Mouse (Mus musculus) ES-E14 (cell line): ENCODE results near the gene Ttll8. TPM values are rescaled to one million over a fixed set of nuclear protein-coding genes. Genes with fewer than 3 reads are reported as not detected.

Experiments used
- DNase-seq: peaks from one replicate; pipeline ENCODE4 v3.0.0-alpha.2; 2013; ENCODE audit warnings: low read depth, low spot score
- H3K27ac ChIP-seq: 2 replicates; pipeline ENCODE4 v1.5.1; 2012; ENCODE audit warnings: low read depth, mild to moderate bottlenecking, low read length, moderate library complexity, mixed read lengths; ENCODE audit not compliant: poor library complexity, insufficient read depth, severe bottlenecking
- H3K36me3 ChIP-seq: 2 replicates; pipeline ENCODE4 v1.6.1; 2012; ENCODE audit warnings: mild to moderate bottlenecking, low read length, moderate library complexity, mixed read lengths; ENCODE audit not compliant: control insufficient read depth, poor library complexity, insufficient read depth, severe bottlenecking
- H3K4me1 ChIP-seq, 2 experiments: fragments of 150-350 bp in 1 of 2; sonication (generic) in 1 of 2; 2 replicates each; pipeline ENCODE4 v1.6.1; 2012; ENCODE audit warnings: low read length in 2 of 2, mild to moderate bottlenecking in 1 of 2, mixed read lengths in 1 of 2; ENCODE audit not compliant: control insufficient read depth in 2 of 2, insufficient read depth in 2 of 2, poor library complexity in 1 of 2
- H3K4me3 ChIP-seq, 2 experiments: fragments of 150-350 bp in 1 of 2; sonication (generic) in 1 of 2; 2 replicates each; pipeline ENCODE4 v1.5.1; 2012; ENCODE audit warnings: low read length in 2 of 2, low read depth in 1 of 2, mild to moderate bottlenecking in 1 of 2, mixed read lengths in 1 of 2; ENCODE audit not compliant: insufficient read depth in 1 of 2, poor library complexity in 1 of 2, severe bottlenecking in 1 of 2
- H3K9ac ChIP-seq: 2 replicates; pipeline ENCODE4 v1.6.1; 2012; ENCODE audit warnings: low read depth, mild to moderate bottlenecking, low read length, mixed read lengths; ENCODE audit not compliant: poor library complexity, insufficient read depth, severe bottlenecking
- H3K9me3 ChIP-seq: fragments of 150-350 bp; sonication (generic); 2 replicates; pipeline ENCODE4 v1.6.1; 2012; ENCODE audit warnings: low read depth, mild to moderate bottlenecking, low read length; ENCODE audit not compliant: control insufficient read depth, insufficient read depth
- CHD2 ChIP-seq: IDR thresholded peaks from 2 replicates; pipeline ENCODE4 v1.6.1; 2014; ENCODE audit warnings: mild to moderate bottlenecking, low read depth, low read length, inconsistent platforms
- HCFC1 ChIP-seq: IDR thresholded peaks from 2 replicates; pipeline ENCODE4 v1.6.1; 2012; ENCODE audit warnings: low read length, inconsistent platforms, borderline replicate concordance; ENCODE audit not compliant: insufficient read depth
- MAFK ChIP-seq: IDR thresholded peaks from 2 replicates; pipeline ENCODE4 v1.6.1; 2014; ENCODE audit warnings: mild to moderate bottlenecking, low read depth, low read length, inconsistent platforms; ENCODE audit not compliant: insufficient read depth
- ZC3H11A ChIP-seq: IDR thresholded peaks from 2 replicates; pipeline ENCODE4 v1.6.1; 2012; ENCODE audit warnings: low read depth, mild to moderate bottlenecking, inconsistent platforms, low read length, borderline replicate concordance
- ZNF384 ChIP-seq: IDR thresholded peaks from 2 replicates; pipeline ENCODE4 v1.6.1; 2012; ENCODE audit warnings: low read depth, low read length, inconsistent platforms
- in situ Hi-C, 2 experiments: fragments of 600-800 bp; cut with MboI; formaldehyde crosslinking; loops; one replicate each; pipeline ENCODE4 v1.15.1; 2025; ENCODE audit warnings: low sequenced_read_pairs in 2 of 2, inconsistent platforms in 1 of 2; ENCODE audit not compliant: unreplicated experiment in 2 of 2
- total RNA-seq: library from RNA; depleted of rRNA; stranded (reverse); fragments of 300-350 nt; gene quantifications from 2 replicates; pipeline ENCODE4 v1.2.3, GENCODE M21; 2012; rRNA removed

The Ttll8 gene
- total RNA-seq, 1 experiment = 0.13 TPM

DNA sequence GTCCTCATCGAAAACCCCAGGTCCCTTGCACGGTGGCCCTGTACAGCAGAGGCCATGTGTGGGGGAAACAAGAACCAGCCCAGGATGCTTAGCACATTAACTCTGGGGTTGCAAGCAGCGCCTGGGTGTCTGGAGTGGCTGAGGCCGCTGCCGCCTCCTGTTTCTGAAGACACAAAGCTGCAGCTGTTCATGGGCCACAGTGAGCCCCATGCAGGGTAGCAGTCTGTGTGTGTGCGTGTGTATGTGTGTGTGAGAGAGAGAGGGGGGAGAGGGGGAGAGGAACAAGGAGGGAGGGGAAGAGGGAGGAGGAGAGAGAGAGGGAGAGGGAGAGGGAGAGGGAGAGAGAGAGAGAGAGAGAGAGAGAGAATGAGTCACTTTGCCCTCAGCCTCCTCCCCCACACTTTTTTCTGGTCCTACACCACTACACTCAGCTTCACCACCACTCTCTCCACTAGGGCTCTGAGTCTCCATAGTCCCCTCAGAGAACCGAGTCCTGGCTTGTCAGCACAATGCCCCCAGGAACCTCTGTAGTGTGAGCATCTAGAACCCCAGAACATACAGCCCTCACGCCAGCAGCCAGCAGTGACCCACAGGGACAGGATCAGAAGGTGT is 110.6 kb downstream of the Ttll8 start:
- TF ChIP-seq ZNF384 (no peak), CHD2 (no peak), HCFC1 (no peak), MAFK (no peak), ZC3H11A (no peak)
- H3K9ac ChIP-seq = no peak overlapping the region
- no peaks in the 10 kb centered on the region for H3K36me3 ChIP-seq
- H3K27ac ChIP-seq = no peak overlapping the region
- H3K4me1 ChIP-seq = peaks cover 5 to 16% of the 10 kb centered on the region in 2 experiments; a peak in 3 of 4 replicates
- in situ Hi-C loops = no loop called here
- H3K4me3 ChIP-seq = no peak overlapping the region
- H3K9me3 ChIP-seq = no peaks in the 10 kb centered on the region
- no peak for DNase-seq

DNA sequence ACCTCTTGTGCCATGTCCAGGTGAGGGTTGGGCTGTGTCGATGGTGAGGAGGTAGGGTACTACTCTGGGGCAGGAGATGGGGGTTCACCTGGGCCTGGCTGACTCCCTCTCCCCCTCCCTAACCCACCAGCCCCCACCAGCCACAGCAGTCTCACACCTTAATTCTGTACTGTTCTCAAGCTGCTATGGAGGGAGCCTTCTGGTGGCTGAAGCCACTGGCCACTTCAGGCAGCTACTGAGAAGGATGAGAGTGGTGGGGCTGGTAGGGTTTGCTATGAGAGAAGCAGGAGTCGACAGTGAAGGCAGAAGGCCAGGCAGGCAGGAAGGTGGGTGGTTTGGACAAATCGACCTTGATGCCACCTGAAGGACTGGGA is 111.9 kb downstream of the Ttll8 start:
- no peaks in the 10 kb centered on the region for H3K9me3 ChIP-seq
- in situ Hi-C loops = no loop called here
- no peak for DNase-seq
- H3K4me1 ChIP-seq = peaks cover 5 to 16% of the 10 kb centered on the region in 2 experiments; a peak in 3 of 4 replicates
- H3K9ac ChIP-seq = no peak overlapping the region
- TF ChIP-seq ZNF384 (no peak), ZC3H11A (no peak), CHD2 (no peak), MAFK (no peak), HCFC1 (no peak)
- no peak overlapping the region for H3K4me3 ChIP-seq
- no peaks in the 10 kb centered on the region for H3K36me3 ChIP-seq
- H3K27ac ChIP-seq = no peak overlapping the region

DNA sequence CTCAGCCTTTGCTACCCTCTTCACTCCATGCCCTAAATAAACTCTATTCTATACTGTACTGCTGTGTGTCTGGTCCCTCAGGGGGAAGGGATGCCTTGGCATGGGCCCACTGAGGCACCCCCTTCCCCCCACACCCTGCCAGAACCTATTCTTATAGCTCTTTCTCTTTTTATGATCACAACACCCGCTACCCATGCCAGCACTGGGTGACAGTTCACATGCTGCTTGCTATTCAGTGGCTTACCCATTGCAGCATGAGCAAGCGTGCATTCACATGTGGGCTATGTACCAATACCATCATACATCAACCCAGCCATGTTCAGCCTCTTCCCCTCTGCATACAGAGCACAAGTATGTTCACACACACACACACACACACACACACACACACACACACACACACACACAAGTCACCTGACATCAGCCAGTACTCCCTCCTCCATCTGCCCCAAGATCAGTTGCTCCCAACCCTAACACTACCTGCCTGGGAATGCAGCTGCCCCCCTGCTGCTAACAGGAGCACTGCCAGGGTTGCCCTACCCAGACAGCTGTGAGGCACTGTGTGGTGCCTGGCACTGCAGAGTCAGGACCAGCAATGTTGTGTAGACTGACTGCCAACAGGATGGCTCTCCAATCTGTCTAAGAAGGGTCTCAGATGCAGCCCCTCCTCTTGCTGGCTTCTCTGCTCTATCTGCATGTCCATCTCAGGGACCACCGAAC is 112.5 kb downstream of the Ttll8 start:
- TF ChIP-seq ZNF384 (no peak), CHD2 (no peak), HCFC1 (no peak), MAFK (no peak), ZC3H11A (no peak)
- H3K4me3 ChIP-seq = no peak overlapping the region
- no peaks in the 10 kb centered on the region for H3K36me3 ChIP-seq
- no peak overlapping the region for H3K9ac ChIP-seq
- in situ Hi-C loops = no loop called here
- H3K4me1 ChIP-seq = peaks cover 5 to 16% of the 10 kb centered on the region in 2 experiments; a peak in 3 of 4 replicates
- no peak overlapping the region for H3K27ac ChIP-seq
- DNase-seq = no peak
- H3K9me3 ChIP-seq = no peaks in the 10 kb centered on the region

DNA sequence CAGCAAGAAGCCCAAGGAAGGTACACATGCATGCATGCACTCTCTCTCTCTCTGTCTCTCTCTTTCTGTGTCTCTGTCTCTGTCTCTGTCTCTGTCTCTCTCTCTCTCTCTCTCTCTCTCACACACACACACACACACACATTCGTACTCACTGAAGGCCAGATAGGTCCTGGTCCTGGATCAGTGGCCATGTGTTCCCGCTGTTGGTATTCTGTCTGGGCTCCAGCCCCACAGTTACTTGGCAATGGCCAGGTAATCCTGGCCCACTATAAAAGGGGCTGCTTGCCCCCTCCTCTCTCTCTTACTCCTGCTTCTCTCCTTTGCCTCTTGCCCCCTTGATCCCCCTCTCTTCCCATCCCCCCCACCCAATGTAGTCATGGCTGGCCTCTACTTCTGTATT is 113.1 kb downstream of the Ttll8 start:
- Histone ChIP-seq H3K4me1 (peaks cover 5 to 20% of the 10 kb centered on the region in 2 experiments; a peak in 3 of 4 replicates), H3K27ac (no peak overlapping the region), H3K4me3 (no peak overlapping the region), H3K9ac (no peak overlapping the region), H3K9me3 (no peaks in the 10 kb centered on the region), H3K36me3 (no peaks in the 10 kb centered on the region)
- TF ChIP-seq ZNF384 = no peak
- TF ChIP-seq MAFK = no peak
- TF ChIP-seq CHD2 = no peak
- no peak for TF ChIP-seq ZC3H11A
- TF ChIP-seq HCFC1 = no peak
- in situ Hi-C loops = no loop called here
- no peak for DNase-seq

Other genes with a start within 250 kb of the Ttll8 start
- gene Brd1, start 220.2 kb downstream of the Ttll8 start, total RNA-seq = 52.0 and 54.2 TPM in 2 replicates
- gene Zbed4, start 202.8 kb downstream of the Ttll8 start, total RNA-seq = 32.9 and 43.6 TPM in 2 replicates
- 17.0 and 17.8 TPM in 2 replicates for gene Alg12, start 135.1 kb downstream of the Ttll8 start, total RNA-seq
- 324 and 328 TPM in 2 replicates for gene Creld2, start 134.8 kb downstream of the Ttll8 start, total RNA-seq
- 159 and 169 TPM in 2 replicates for gene Pim3, start 92.2 kb downstream of the Ttll8 start, total RNA-seq
- 0.32 and 0.36 TPM in 2 replicates for gene Mlc1, start 24.6 kb upstream of the Ttll8 start, total RNA-seq
- gene Mov10l1, start 28.5 kb upstream of the Ttll8 start, total RNA-seq = 26.7 and 34.4 TPM in 2 replicates
- 0.22 and 0.58 TPM in 2 replicates for gene Panx2, start 105.3 kb upstream of the Ttll8 start, total RNA-seq
- gene Trabd, start 120.7 kb upstream of the Ttll8 start, total RNA-seq = 24.2 and 29.9 TPM in 2 replicates
- 7.5 and 8.7 TPM in 2 replicates for gene Selenoo, start 134.7 kb upstream of the Ttll8 start, total RNA-seq
- gene Tubgcp6, start 168.7 kb upstream of the Ttll8 start, total RNA-seq = 37.3 and 45.0 TPM in 2 replicates
- 7.4 and 11.4 TPM in 2 replicates for gene Hdac10, start 174.3 kb upstream of the Ttll8 start, total RNA-seq
- 8.1 and 10.6 TPM in 2 replicates for gene Mapk12, start 186.3 kb upstream of the Ttll8 start, total RNA-seq
- gene Mapk11, start 195.2 kb upstream of the Ttll8 start, total RNA-seq = 6.6 and 12.7 TPM in 2 replicates
- gene Plxnb2, start 226.4 kb upstream of the Ttll8 start, total RNA-seq = 116 and 178 TPM in 2 replicates
- 14.4 and 24.7 TPM in 2 replicates for gene Dennd6b, start 242.1 kb upstream of the Ttll8 start, total RNA-seq